Mouse (Mus musculus): Measurements from ENCODE around the gene Mfsd10.

Mfsd10 gene

GRCm38 (mm10) chr5:34636481-34637287 lies at the start of gene Mfsd10:
Gene Mfsd10 (minus strand): TSS chr5:34637212.
- in situ Hi-C loops (cut with MseI, MboI), result no loop called here

GRCm38 (mm10) chr5:34670280-34670679 lies 33.3 kb upstream of the Mfsd10 start:
- in situ Hi-C loops (cut with MseI, MboI), result no loop called here

- in situ Hi-C loops (cut with MseI, MboI), result no loop called here
These were observed 32.5 kb upstream of the Mfsd10 start for GRCm38 (mm10) chr5:34669493-34669892.

- in situ Hi-C loops (cut with MseI, MboI), result no loop called here
These were observed 26.2 kb upstream of the Mfsd10 start for GRCm38 (mm10) chr5:34663231-34663630.

- in situ Hi-C loops (cut with MseI, MboI), result no loop called here
These were observed 24.9 kb upstream of the Mfsd10 start for GRCm38 (mm10) chr5:34661909-34662308.

- in situ Hi-C loops (cut with MseI, MboI), result no loop called here
These were observed 23.6 kb upstream of the Mfsd10 start for GRCm38 (mm10) chr5:34660591-34661130.

- in situ Hi-C loops (cut with MseI, MboI), result no loop called here
These were observed 22.9 kb upstream of the Mfsd10 start, which contains the start of the genes Nop14 and Grk4 for GRCm38 (mm10) chr5:34659686-34660590. Gene Nop14 (minus strand): TSS chr5:34660148. Gene Grk4 (plus strand): TSS chr5:34660379.

- in situ Hi-C loops (cut with MseI, MboI), result no loop called here
These were observed 20.5 kb upstream of the Mfsd10 start for GRCm38 (mm10) chr5:34657556-34657955.

- in situ Hi-C loops (cut with MseI, MboI), result no loop called here
These were observed 17.9 kb upstream of the Mfsd10 start for GRCm38 (mm10) chr5:34654881-34655280.

GRCm38 (mm10) chr5:34652961-34653360 lies 15.9 kb upstream of the Mfsd10 start:
- in situ Hi-C loops (cut with MseI, MboI), result no loop called here

GRCm38 (mm10) chr5:34647581-34647980 lies 10.6 kb upstream of the Mfsd10 start:
- in situ Hi-C loops (cut with MseI, MboI), result loop anchor here (10.0 kb wide), 1 partner anchor 103 kb away; no protein-coding TSS in a partner anchor

GRCm38 (mm10) chr5:34642932-34643331 lies 5.9 kb upstream of the Mfsd10 start:
- in situ Hi-C loops (cut with MseI, MboI), result loop anchor here (10.0 kb wide), 1 partner anchor 98 kb away; no protein-coding TSS in a partner anchor

GRCm38 (mm10) chr5:34641991-34642390 lies 5.0 kb upstream of the Mfsd10 start:
- in situ Hi-C loops (cut with MseI, MboI), result loop anchor here (10.0 kb wide), 1 partner anchor 97 kb away; no protein-coding TSS in a partner anchor

- in situ Hi-C loops (cut with MseI, MboI), result no loop called here
These were observed 662 bp upstream of the Mfsd10 start for GRCm38 (mm10) chr5:34637591-34638156.

GRCm38 (mm10) chr5:34635665-34636192 lies 1.3 kb downstream of the Mfsd10 start:
- in situ Hi-C loops (cut with MseI, MboI), result no loop called here

- in situ Hi-C loops (cut with MseI, MboI), result no loop called here
These were observed 2.1 kb downstream of the Mfsd10 start for GRCm38 (mm10) chr5:34634746-34635400.

- in situ Hi-C loops (cut with MseI, MboI), result no loop called here
These were observed 3.4 kb downstream of the Mfsd10 start for GRCm38 (mm10) chr5:34633641-34634040.

GRCm38 (mm10) chr5:34632996-34633395 lies 4.0 kb downstream of the Mfsd10 start:
- in situ Hi-C loops (cut with MseI, MboI), result no loop called here

GRCm38 (mm10) chr5:34609966-34610365 lies 27.0 kb downstream of the Mfsd10 start:
- in situ Hi-C loops (cut with MseI, MboI), result no loop called here

GRCm38 (mm10) chr5:34608226-34608625 lies 28.8 kb downstream of the Mfsd10 start:
- in situ Hi-C loops (cut with MseI, MboI), result no loop called here

Measured in mouse trophoblast stem cell (cell line).